Mouse (Mus musculus): ENCODE results near the gene Bmper. TPM values are rescaled to one million over a fixed set of nuclear protein-coding genes. Genes with fewer than 3 reads are reported as not detected.

Gene Bmper
- polyA plus RNA-seq, 1 experiment from 2014 or later = 10.8 TPM

GRCm38 (mm10) chr9:23239011-23239410, 16.1 kb downstream of the Bmper start:
- Histone ChIP-seq H3K9me3 (replicated peaks; ENCODE audit: control insufficient read depth, low read length) (no peaks in the 10 kb centered on the region), H3K4me2 (ENCODE audit: low read depth, low read length) (no peak overlapping the region), H3K9ac (replicated peaks; ENCODE audit: low read length) (no peak overlapping the region), H3K4me1 (ENCODE audit: control insufficient read depth, insufficient read depth, low read length) (no peaks in the 10 kb centered on the region), H3K27ac (replicated peaks; ENCODE audit: low read depth, low read length) (no peak overlapping the region), H3K36me3 (replicated peaks; ENCODE audit: control insufficient read depth, insufficient read depth, low read depth, low read length) (no peaks in the 10 kb centered on the region), H3K4me3 (ENCODE audit: low read depth, low read length) (no peak overlapping the region), H3K27me3 (ENCODE audit: control insufficient read depth, insufficient read depth, low read length) (no peaks in the 10 kb centered on the region)
- DNase-seq (ENCODE audit: low spot score) (no peak), ATAC-seq (replicated peaks; ENCODE audit: insufficient number of reproducible peaks, low FRiP score, low TSS enrichment, low read depth) (no peak)
- 60% methylated on average over 2 of the region's 2 CpGs for WGBS

- DNase-seq (ENCODE audit: low spot score) (no peak), ATAC-seq (replicated peaks; ENCODE audit: insufficient number of reproducible peaks, low FRiP score, low TSS enrichment, low read depth) (no peak)
- no peaks in the 10 kb centered on the region for H3K4me1 ChIP-seq (ENCODE audit: control insufficient read depth, insufficient read depth, low read length)
- H3K4me3 ChIP-seq (ENCODE audit: low read depth, low read length) = no peak overlapping the region
- H3K9me3 ChIP-seq (replicated peaks; ENCODE audit: control insufficient read depth, low read length) = no peaks in the 10 kb centered on the region
- no peaks in the 10 kb centered on the region for H3K36me3 ChIP-seq (replicated peaks; ENCODE audit: control insufficient read depth, insufficient read depth, low read depth, low read length)
- 88% methylated on average over 3 of the region's 3 CpGs for WGBS
- no peaks in the 10 kb centered on the region for H3K27me3 ChIP-seq (ENCODE audit: control insufficient read depth, insufficient read depth, low read length)
- H3K4me2 ChIP-seq (ENCODE audit: low read depth, low read length) = no peak overlapping the region
- H3K9ac ChIP-seq (replicated peaks; ENCODE audit: low read length) = no peak overlapping the region
- no peak overlapping the region for H3K27ac ChIP-seq (replicated peaks; ENCODE audit: low read depth, low read length)
Observed at GRCm38 (mm10) chr9:23242911-23243310, 20.0 kb downstream of the Bmper start.

- no peak for DNase-seq (ENCODE audit: low spot score)
- H3K4me3 ChIP-seq (ENCODE audit: low read depth, low read length) = no peak overlapping the region
- ATAC-seq (replicated peaks; ENCODE audit: insufficient number of reproducible peaks, low FRiP score, low TSS enrichment, low read depth) = no peak
Observed at GRCm38 (mm10) chr9:23243869-23244268, 21.0 kb downstream of the Bmper start.

GRCm38 (mm10) chr9:23246389-23246788, 23.5 kb downstream of the Bmper start:
- Histone ChIP-seq H3K4me1 (ENCODE audit: control insufficient read depth, insufficient read depth, low read length) (no peaks in the 10 kb centered on the region), H3K9me3 (replicated peaks; ENCODE audit: control insufficient read depth, low read length) (no peaks in the 10 kb centered on the region), H3K4me3 (ENCODE audit: low read depth, low read length) (no peak overlapping the region), H3K27ac (replicated peaks; ENCODE audit: low read depth, low read length) (no peak overlapping the region), H3K9ac (replicated peaks; ENCODE audit: low read length) (no peak overlapping the region), H3K4me2 (ENCODE audit: low read depth, low read length) (no peak overlapping the region), H3K27me3 (ENCODE audit: control insufficient read depth, insufficient read depth, low read length) (no peaks in the 10 kb centered on the region), H3K36me3 (replicated peaks; ENCODE audit: control insufficient read depth, insufficient read depth, low read depth, low read length) (no peaks in the 10 kb centered on the region)
- DNase-seq (ENCODE audit: low spot score) (no peak), ATAC-seq (replicated peaks; ENCODE audit: insufficient number of reproducible peaks, low FRiP score, low TSS enrichment, low read depth) (no peak)
- whole genome bisulfite sequencing = 64% methylated on average over 9 of the region's 9 CpGs

More at GRCm38 (mm10) chr9:23243869-23244268, 21.0 kb downstream of the Bmper start:
- H3K9ac ChIP-seq (replicated peaks; ENCODE audit: low read length) = no peak overlapping the region
- 53% methylated on average over 6 of the region's 6 CpGs for WGBS
- no peaks in the 10 kb centered on the region for H3K4me1 ChIP-seq (ENCODE audit: control insufficient read depth, insufficient read depth, low read length)
- no peak overlapping the region for H3K4me2 ChIP-seq (ENCODE audit: low read depth, low read length)
- H3K27me3 ChIP-seq (ENCODE audit: control insufficient read depth, insufficient read depth, low read length) = no peaks in the 10 kb centered on the region
- no peak overlapping the region for H3K27ac ChIP-seq (replicated peaks; ENCODE audit: low read depth, low read length)
- no peaks in the 10 kb centered on the region for H3K9me3 ChIP-seq (replicated peaks; ENCODE audit: control insufficient read depth, low read length)
- H3K36me3 ChIP-seq (replicated peaks; ENCODE audit: control insufficient read depth, insufficient read depth, low read depth, low read length) = no peaks in the 10 kb centered on the region

- WGBS = 14% methylated on average over 5 of the region's 5 CpGs
- ATAC-seq (replicated peaks; ENCODE audit: insufficient number of reproducible peaks, low FRiP score, low TSS enrichment, low read depth) = peak; percentile 53; the same call in 1 of the 2 replicates
Observed at GRCm38 (mm10) chr9:23250026-23250425, 27.1 kb downstream of the Bmper start.

GRCm38 (mm10) chr9:23251001-23251400, 28.1 kb downstream of the Bmper start:
- no peak for ATAC-seq (replicated peaks; ENCODE audit: insufficient number of reproducible peaks, low FRiP score, low TSS enrichment, low read depth)
- 0 out of 2 replicates have a peak, but pooled peaks cover 3% of the 10 kb centered on the region for H3K27me3 ChIP-seq (ENCODE audit: control insufficient read depth, insufficient read depth, low read length)
- H3K9ac ChIP-seq (replicated peaks; ENCODE audit: low read length) = no peak overlapping the region
- 86% methylated on average over 6 of the region's 6 CpGs for WGBS
- no peaks in the 10 kb centered on the region for H3K36me3 ChIP-seq (replicated peaks; ENCODE audit: control insufficient read depth, insufficient read depth, low read depth, low read length)
- no peaks in the 10 kb centered on the region for H3K4me1 ChIP-seq (ENCODE audit: control insufficient read depth, insufficient read depth, low read length)
- no peak overlapping the region for H3K4me3 ChIP-seq (ENCODE audit: low read depth, low read length)
- no peak overlapping the region for H3K4me2 ChIP-seq (ENCODE audit: low read depth, low read length)
- H3K27ac ChIP-seq (replicated peaks; ENCODE audit: low read depth, low read length) = no peak overlapping the region
- H3K9me3 ChIP-seq (replicated peaks; ENCODE audit: control insufficient read depth, low read length) = no peaks in the 10 kb centered on the region
- DNase-seq (ENCODE audit: low spot score) = no peak

More at GRCm38 (mm10) chr9:23250026-23250425, 27.1 kb downstream of the Bmper start:
- Histone ChIP-seq H3K27ac (replicated peaks; ENCODE audit: low read depth, low read length) (no peak overlapping the region), H3K9ac (replicated peaks; ENCODE audit: low read length) (no peak overlapping the region), H3K4me3 (ENCODE audit: low read depth, low read length) (no peak overlapping the region), H3K27me3 (ENCODE audit: control insufficient read depth, insufficient read depth, low read length) (0 out of 2 replicates have a peak, but pooled peaks cover 2% of the 10 kb centered on the region), H3K4me2 (ENCODE audit: low read depth, low read length) (no peak overlapping the region), H3K9me3 (replicated peaks; ENCODE audit: control insufficient read depth, low read length) (no peaks in the 10 kb centered on the region), H3K4me1 (ENCODE audit: control insufficient read depth, insufficient read depth, low read length) (no peaks in the 10 kb centered on the region), H3K36me3 (replicated peaks; ENCODE audit: control insufficient read depth, insufficient read depth, low read depth, low read length) (no peaks in the 10 kb centered on the region)
- DNase-seq (ENCODE audit: low spot score) = peak; percentile 85

- Histone ChIP-seq H3K4me2 (ENCODE audit: low read depth, low read length) (no peak overlapping the region), H3K9me3 (replicated peaks; ENCODE audit: control insufficient read depth, low read length) (no peaks in the 10 kb centered on the region), H3K36me3 (replicated peaks; ENCODE audit: control insufficient read depth, insufficient read depth, low read depth, low read length) (no peaks in the 10 kb centered on the region), H3K9ac (replicated peaks; ENCODE audit: low read length) (no peak overlapping the region), H3K4me3 (ENCODE audit: low read depth, low read length) (no peak overlapping the region), H3K27ac (replicated peaks; ENCODE audit: low read depth, low read length) (no peak overlapping the region), H3K27me3 (ENCODE audit: control insufficient read depth, insufficient read depth, low read length) (0 out of 2 replicates have a peak, but pooled peaks cover 3% of the 10 kb centered on the region), H3K4me1 (ENCODE audit: control insufficient read depth, insufficient read depth, low read length) (no peaks in the 10 kb centered on the region)
- 79% methylated on average over 6 of the region's 6 CpGs for WGBS
- no peak for DNase-seq (ENCODE audit: low spot score)
- no peak for ATAC-seq (replicated peaks; ENCODE audit: insufficient number of reproducible peaks, low FRiP score, low TSS enrichment, low read depth)
Observed at GRCm38 (mm10) chr9:23253624-23254023, 30.7 kb downstream of the Bmper start.

GRCm38 (mm10) chr9:23254237-23255214, 31.6 kb downstream of the Bmper start:
- H3K9me3 ChIP-seq (replicated peaks; ENCODE audit: control insufficient read depth, low read length) = no peaks in the 10 kb centered on the region
- H3K4me3 ChIP-seq (ENCODE audit: low read depth, low read length) = no peak overlapping the region
- H3K4me2 ChIP-seq (ENCODE audit: low read depth, low read length) = peak overlapping the region; percentile 39
- no peaks in the 10 kb centered on the region for H3K4me1 ChIP-seq (ENCODE audit: control insufficient read depth, insufficient read depth, low read length)
- ATAC-seq (replicated peaks; ENCODE audit: insufficient number of reproducible peaks, low FRiP score, low TSS enrichment, low read depth) = no peak
- no peak overlapping the region for H3K27ac ChIP-seq (replicated peaks; ENCODE audit: low read depth, low read length)
- H3K36me3 ChIP-seq (replicated peaks; ENCODE audit: control insufficient read depth, insufficient read depth, low read depth, low read length) = no peaks in the 10 kb centered on the region
- H3K27me3 ChIP-seq (ENCODE audit: control insufficient read depth, insufficient read depth, low read length) = 0 out of 2 replicates have a peak, but pooled peaks cover 3% of the 10 kb centered on the region
- DNase-seq (ENCODE audit: low spot score) = no peak
- H3K9ac ChIP-seq (replicated peaks; ENCODE audit: low read length) = peak overlapping the region; percentile 25
- WGBS = 46% methylated on average over 37 of the region's 37 CpGs
